Mouse (Mus musculus): ENCODE measurements around the gene Gm4836.
"Not testable (repeated sequence)": the region's sequence is repeated elsewhere in the genome, so short reads cannot be mapped to it uniquely, and the experiment has no call there.

The Gm4836 gene

GRCm38 (mm10) chrX:28293532-28293931, at the start of gene Gm4836:
TSS of gene Gm4836 (minus strand) at chrX:28293632.
- DNase-seq (ENCODE audit: low read depth) = not testable (repeated sequence)
